Mouse (Mus musculus): Measurements from ENCODE around the gene Cdr2. TPM values are rescaled to one million over a fixed set of nuclear protein-coding genes. Genes with fewer than 3 reads are reported as not detected.
"Not testable (repeated sequence)": the region's sequence is repeated elsewhere in the genome, so short reads cannot be mapped to it uniquely, and the experiment has no call there.

Gene Cdr2
- polyA plus RNA-seq, 1 experiment from 2014 or later, result 8.4 TPM

- peak overlapping the region; percentile 88 for H3K4me3 ChIP-seq (ENCODE audit: low read depth, low read length)
- no peak overlapping the region; the same call in 1 of the 2 replicates for H3K4me2 ChIP-seq (replicated peaks; ENCODE audit: low read depth, low read length)
- no peak overlapping the region for H3K9ac ChIP-seq (replicated peaks; ENCODE audit: low read depth)
- 3% methylated on average over 12 of the region's 12 CpGs for WGBS
- DNase-seq (ENCODE audit: low spot score) (no peak), ATAC-seq (no peak)
- H3K27me3 ChIP-seq (replicated peaks; ENCODE audit: insufficient read depth, low read length), result no peaks in the 10 kb centered on the region
- no peaks in the 10 kb centered on the region for H3K36me3 ChIP-seq (ENCODE audit: insufficient read depth, low read length)
- no peaks in the 10 kb centered on the region for H3K9me3 ChIP-seq (ENCODE audit: low read length)
- TF ChIP-seq CTCF (IDR thresholded peaks at IDR 0.05), result no peak
- 0 out of 2 replicates have a peak, but pooled peaks have one; percentile 26 for TF ChIP-seq EP300 (IDR thresholded peaks at IDR 0.05)
- H3K4me1 ChIP-seq (ENCODE audit: insufficient read depth, low read depth, low read length), result no peaks in the 10 kb centered on the region
- H3K27ac ChIP-seq (ENCODE audit: low read length), result no peak overlapping the region
Observed at GRCm38 (mm10) chr7:120917279-120917591, 64.9 kb downstream of the Cdr2 start.

- no peak overlapping the region; the same call in 1 of the 2 replicates for H3K4me3 ChIP-seq (ENCODE audit: low read depth, low read length)
- 32% methylated on average over 11 of the region's 11 CpGs for WGBS
- DNase-seq (ENCODE audit: low spot score), result no peak
- H3K4me2 ChIP-seq (replicated peaks; ENCODE audit: low read depth, low read length), result no peak overlapping the region
- no peak overlapping the region for H3K27ac ChIP-seq (ENCODE audit: low read length)
- H3K36me3 ChIP-seq (ENCODE audit: insufficient read depth, low read length), result no peaks in the 10 kb centered on the region
- no peaks in the 10 kb centered on the region for H3K9me3 ChIP-seq (ENCODE audit: low read length)
- TF ChIP-seq EP300 (IDR thresholded peaks at IDR 0.05), result no peak
- TF ChIP-seq CTCF (IDR thresholded peaks at IDR 0.05), result no peak
- no peak for ATAC-seq
- H3K4me1 ChIP-seq (ENCODE audit: insufficient read depth, low read depth, low read length), result no peaks in the 10 kb centered on the region
- no peak overlapping the region for H3K9ac ChIP-seq (replicated peaks; ENCODE audit: low read depth)
- no peaks in the 10 kb centered on the region for H3K27me3 ChIP-seq (replicated peaks; ENCODE audit: insufficient read depth, low read length)
Observed at GRCm38 (mm10) chr7:120916262-120916875, 65.7 kb downstream of the Cdr2 start.

- Histone ChIP-seq H3K27ac (ENCODE audit: low read length) (no peak overlapping the region), H3K9ac (replicated peaks; ENCODE audit: low read depth) (no peak overlapping the region), H3K4me3 (ENCODE audit: low read depth, low read length) (no peak overlapping the region), H3K4me1 (ENCODE audit: insufficient read depth, low read depth, low read length) (no peaks in the 10 kb centered on the region), H3K36me3 (ENCODE audit: insufficient read depth, low read length) (no peaks in the 10 kb centered on the region), H3K9me3 (ENCODE audit: low read length) (no peaks in the 10 kb centered on the region), H3K27me3 (replicated peaks; ENCODE audit: insufficient read depth, low read length) (no peaks in the 10 kb centered on the region), H3K4me2 (replicated peaks; ENCODE audit: low read depth, low read length) (no peak overlapping the region)
- ATAC-seq (no peak), DNase-seq (ENCODE audit: low spot score) (no peak)
- WGBS, result 31% methylated on average over 1 of the region's 1 CpGs
- peak; percentile 49 for TF ChIP-seq CTCF (IDR thresholded peaks at IDR 0.05)
- no peak for TF ChIP-seq EP300 (IDR thresholded peaks at IDR 0.05)
Observed at GRCm38 (mm10) chr7:120913332-120913731, 68.8 kb downstream of the Cdr2 start.

- WGBS, result 85% methylated on average over 4 of the region's 6 CpGs
- not testable (repeated sequence) for H3K4me3 ChIP-seq (ENCODE audit: low read depth, low read length); H3K27me3 ChIP-seq (replicated peaks; ENCODE audit: insufficient read depth, low read length); H3K4me2 ChIP-seq (replicated peaks; ENCODE audit: low read depth, low read length); H3K27ac ChIP-seq (ENCODE audit: low read length); H3K36me3 ChIP-seq (ENCODE audit: insufficient read depth, low read length); ATAC-seq; H3K9ac ChIP-seq (replicated peaks; ENCODE audit: low read depth); H3K4me1 ChIP-seq (ENCODE audit: insufficient read depth, low read depth, low read length); H3K9me3 ChIP-seq (ENCODE audit: low read length); DNase-seq (ENCODE audit: low spot score)
Observed at GRCm38 (mm10) chr7:120911268-120911667, 70.8 kb downstream of the Cdr2 start.

GRCm38 (mm10) chr7:120910172-120910571 lies 71.9 kb downstream of the Cdr2 start:
- not testable (repeated sequence) for ATAC-seq; H3K27ac ChIP-seq (ENCODE audit: low read length); H3K27me3 ChIP-seq (replicated peaks; ENCODE audit: insufficient read depth, low read length); H3K9ac ChIP-seq (replicated peaks; ENCODE audit: low read depth); H3K4me2 ChIP-seq (replicated peaks; ENCODE audit: low read depth, low read length); H3K36me3 ChIP-seq (ENCODE audit: insufficient read depth, low read length); H3K4me3 ChIP-seq (ENCODE audit: low read depth, low read length); DNase-seq (ENCODE audit: low spot score); H3K4me1 ChIP-seq (ENCODE audit: insufficient read depth, low read depth, low read length); H3K9me3 ChIP-seq (ENCODE audit: low read length)
- WGBS, result 73% methylated on average over 3 of the region's 3 CpGs
- TF ChIP-seq CTCF (IDR thresholded peaks at IDR 0.05), result peak; percentile 27

Other genes starting within 250 kb of the Cdr2 start
- 2.4 and 3.3 TPM in 2 replicates for gene Vwa3a, start 243.0 kb downstream of the Cdr2 start, polyA plus RNA-seq (2015; fragmentation: Nextera tagmentation; extraction: Ambion mirVana)
- not detected in 2 replicates for gene Gm5737, start 169.9 kb downstream of the Cdr2 start, polyA plus RNA-seq (2015; fragmentation: Nextera tagmentation; extraction: Ambion mirVana)
- 16.0 and 16.8 TPM in 2 replicates for gene Eef2k, start 139.5 kb downstream of the Cdr2 start, polyA plus RNA-seq (2015; fragmentation: Nextera tagmentation; extraction: Ambion mirVana)
- 14.4 and 14.6 TPM in 2 replicates for gene Polr3e, start 64.6 kb downstream of the Cdr2 start, polyA plus RNA-seq (2015; fragmentation: Nextera tagmentation; extraction: Ambion mirVana)
- 0.11 and 0.40 TPM in 2 replicates for gene Mfsd13b, start 197 bp upstream of the Cdr2 start, polyA plus RNA-seq (2015; fragmentation: Nextera tagmentation; extraction: Ambion mirVana)
- 69.7 and 73.9 TPM in 2 replicates for gene Mettl9, start 52.1 kb upstream of the Cdr2 start, polyA plus RNA-seq (2015; fragmentation: Nextera tagmentation; extraction: Ambion mirVana)
- 5.5 TPM in 2 replicates for gene Igsf6, start 92.3 kb upstream of the Cdr2 start, polyA plus RNA-seq (2015; fragmentation: Nextera tagmentation; extraction: Ambion mirVana)
- 0.04 TPM in 2 replicates for gene Otoa, start 99.3 kb upstream of the Cdr2 start, polyA plus RNA-seq (2015; fragmentation: Nextera tagmentation; extraction: Ambion mirVana)

Measured in lung, postnatal 0 days (tissue).